Mouse (Mus musculus): ENCODE measurements around the gene Bbs7. TPM values are rescaled to one million over a fixed set of nuclear protein-coding genes. Genes with fewer than 3 reads are reported as not detected.

The Bbs7 gene
- polyA plus RNA-seq, 2 experiments, result 12.2 to 14.0 TPM

GRCm38 (mm10) chr3:36531242-36531641 is 82.0 kb downstream of the Bbs7 start:
- H3K4me3 ChIP-seq (replicated peaks; ENCODE audit: low read length), result no peak overlapping the region
- H3K9me3 ChIP-seq (ENCODE audit: control insufficient read depth, low read length), result no peaks in the 10 kb centered on the region
- whole genome bisulfite sequencing, result 35% methylated on average over 2 of the region's 2 CpGs
- DNase-seq (ENCODE audit: low spot score) (no peak), ATAC-seq (ENCODE audit: low FRiP score, low read depth) (no peak)
- H3K4me1 ChIP-seq (ENCODE audit: control insufficient read depth, insufficient read depth, low read length), result 0 out of 2 replicates have a peak, but pooled peaks cover 2% of the 10 kb centered on the region
- H3K27ac ChIP-seq (replicated peaks; ENCODE audit: low read depth, low read length), result no peak overlapping the region
- TF ChIP-seq POLR2A (IDR thresholded peaks at IDR 0.05; ENCODE audit: borderline replicate concordance, extremely low read depth, insufficient read depth, insufficient read length), result no peak
- H3K9ac ChIP-seq (ENCODE audit: low read depth, low read length, severe bottlenecking), result no peak overlapping the region
- H3K36me3 ChIP-seq (ENCODE audit: control insufficient read depth, insufficient read depth, low read length), result no peaks in the 10 kb centered on the region
- H3K27me3 ChIP-seq (ENCODE audit: control insufficient read depth, insufficient read depth, low read length), result no peaks in the 10 kb centered on the region
- H3K4me2 ChIP-seq (replicated peaks; ENCODE audit: low read depth, low read length, severe bottlenecking), result no peak overlapping the region

GRCm38 (mm10) chr3:36530781-36531180 is 82.5 kb downstream of the Bbs7 start:
- Histone ChIP-seq H3K27me3 (ENCODE audit: control insufficient read depth, insufficient read depth, low read length) (no peaks in the 10 kb centered on the region), H3K4me2 (replicated peaks; ENCODE audit: low read depth, low read length, severe bottlenecking) (no peak overlapping the region), H3K27ac (replicated peaks; ENCODE audit: low read depth, low read length) (no peak overlapping the region), H3K4me1 (ENCODE audit: control insufficient read depth, insufficient read depth, low read length) (0 out of 2 replicates have a peak, but pooled peaks cover 2% of the 10 kb centered on the region), H3K36me3 (ENCODE audit: control insufficient read depth, insufficient read depth, low read length) (no peaks in the 10 kb centered on the region), H3K4me3 (replicated peaks; ENCODE audit: low read length) (no peak overlapping the region), H3K9ac (ENCODE audit: low read depth, low read length, severe bottlenecking) (no peak overlapping the region), H3K9me3 (ENCODE audit: control insufficient read depth, low read length) (no peaks in the 10 kb centered on the region)
- DNase-seq (ENCODE audit: low spot score) (no peak), ATAC-seq (ENCODE audit: low FRiP score, low read depth) (no peak)
- WGBS, result 81% methylated on average over 5 of the region's 5 CpGs
- no peak for TF ChIP-seq POLR2A (IDR thresholded peaks at IDR 0.05; ENCODE audit: borderline replicate concordance, extremely low read depth, insufficient read depth, insufficient read length)

- no peaks in the 10 kb centered on the region for H3K9me3 ChIP-seq (ENCODE audit: control insufficient read depth, low read length)
- TF ChIP-seq POLR2A (IDR thresholded peaks at IDR 0.05; ENCODE audit: borderline replicate concordance, extremely low read depth, insufficient read depth, insufficient read length), result no peak
- no peak for DNase-seq (ENCODE audit: low spot score)
- H3K27ac ChIP-seq (replicated peaks; ENCODE audit: low read depth, low read length), result no peak overlapping the region
- H3K27me3 ChIP-seq (ENCODE audit: control insufficient read depth, insufficient read depth, low read length), result no peaks in the 10 kb centered on the region
- WGBS, result 85% methylated on average over 6 of the region's 6 CpGs
- 0 out of 2 replicates have a peak, but pooled peaks cover 2% of the 10 kb centered on the region for H3K4me1 ChIP-seq (ENCODE audit: control insufficient read depth, insufficient read depth, low read length)
- no peak overlapping the region for H3K4me3 ChIP-seq (replicated peaks; ENCODE audit: low read length)
- no peaks in the 10 kb centered on the region for H3K36me3 ChIP-seq (ENCODE audit: control insufficient read depth, insufficient read depth, low read length)
- H3K9ac ChIP-seq (ENCODE audit: low read depth, low read length, severe bottlenecking), result no peak overlapping the region
- no peak overlapping the region for H3K4me2 ChIP-seq (replicated peaks; ENCODE audit: low read depth, low read length, severe bottlenecking)
- ATAC-seq (ENCODE audit: low FRiP score, low read depth), result no peak
Observed at GRCm38 (mm10) chr3:36530345-36530744, 82.9 kb downstream of the Bbs7 start.

- ATAC-seq (ENCODE audit: low FRiP score, low read depth) (no peak), DNase-seq (ENCODE audit: low spot score) (no peak)
- Histone ChIP-seq H3K27me3 (ENCODE audit: control insufficient read depth, insufficient read depth, low read length) (peaks cover 36% of the 10 kb centered on the region; the same call in 1 of the 2 replicates), H3K9me3 (ENCODE audit: control insufficient read depth, low read length) (no peaks in the 10 kb centered on the region), H3K4me1 (ENCODE audit: control insufficient read depth, insufficient read depth, low read length) (peaks cover 7% of the 10 kb centered on the region; the same call in 1 of the 2 replicates), H3K36me3 (ENCODE audit: control insufficient read depth, insufficient read depth, low read length) (no peaks in the 10 kb centered on the region), H3K4me3 (replicated peaks; ENCODE audit: low read length) (no peak overlapping the region), H3K4me2 (replicated peaks; ENCODE audit: low read depth, low read length, severe bottlenecking) (no peak overlapping the region), H3K9ac (ENCODE audit: low read depth, low read length, severe bottlenecking) (no peak overlapping the region), H3K27ac (replicated peaks; ENCODE audit: low read depth, low read length) (no peak overlapping the region)
- no peak for TF ChIP-seq POLR2A (IDR thresholded peaks at IDR 0.05; ENCODE audit: borderline replicate concordance, extremely low read depth, insufficient read depth, insufficient read length)
- WGBS, result 57% methylated on average over 3 of the region's 3 CpGs
Observed at GRCm38 (mm10) chr3:36524466-36524865, 88.8 kb downstream of the Bbs7 start.

Other genes with a start within 250 kb of the Bbs7 start
- 348 and 392 TPM in 2 replicates for gene Anxa5, start 137.6 kb downstream of the Bbs7 start, polyA plus RNA-seq (2012; rRNA removed)
- gene Anxa5, start 137.6 kb downstream of the Bbs7 start, polyA plus RNA-seq (2014; fragmentation: Nextera tagmentation; extraction: Ambion mirVana), result 423 and 449 TPM in 2 replicates
- 2.0 and 2.3 TPM in 2 replicates for gene 1810062G17Rik, start 137.5 kb downstream of the Bbs7 start, polyA plus RNA-seq (2012; rRNA removed)
- 2.0 and 2.3 TPM in 2 replicates for gene 1810062G17Rik, start 137.5 kb downstream of the Bbs7 start, polyA plus RNA-seq (2014; fragmentation: Nextera tagmentation; extraction: Ambion mirVana)
- gene Gm11549, start 91.7 kb downstream of the Bbs7 start, polyA plus RNA-seq (2012; rRNA removed), result 0.05 and 0.10 TPM in 2 replicates
- gene Gm11549, start 91.7 kb downstream of the Bbs7 start, polyA plus RNA-seq (2014; fragmentation: Nextera tagmentation; extraction: Ambion mirVana), result 0.11 TPM in 1 of 2 replicates, not detected in the other
- 29.0 and 34.8 TPM in 2 replicates for gene Exosc9, start 60.9 kb downstream of the Bbs7 start, polyA plus RNA-seq (2012; rRNA removed)
- gene Exosc9, start 60.9 kb downstream of the Bbs7 start, polyA plus RNA-seq (2014; fragmentation: Nextera tagmentation; extraction: Ambion mirVana), result 54.5 and 55.0 TPM in 2 replicates
- gene Ccna2, start 41.3 kb downstream of the Bbs7 start, polyA plus RNA-seq (2012; rRNA removed), result 106 and 112 TPM in 2 replicates
- gene Ccna2, start 41.3 kb downstream of the Bbs7 start, polyA plus RNA-seq (2014; fragmentation: Nextera tagmentation; extraction: Ambion mirVana), result 156 and 170 TPM in 2 replicates
- 5.7 and 6.0 TPM in 2 replicates for gene Trpc3, start 76.7 kb upstream of the Bbs7 start, polyA plus RNA-seq (2012; rRNA removed)
- 3.5 and 3.9 TPM in 2 replicates for gene Trpc3, start 76.7 kb upstream of the Bbs7 start, polyA plus RNA-seq (2014; fragmentation: Nextera tagmentation; extraction: Ambion mirVana)
- 28.1 and 28.3 TPM in 2 replicates for gene 4932438A13Rik, start 249.6 kb upstream of the Bbs7 start, polyA plus RNA-seq (2012; rRNA removed)
- 68.1 and 68.4 TPM in 2 replicates for gene 4932438A13Rik, start 249.6 kb upstream of the Bbs7 start, polyA plus RNA-seq (2014; fragmentation: Nextera tagmentation; extraction: Ambion mirVana)

All from limb, embryonic 14.5 days (tissue).